Mouse (Mus musculus): ENCODE data around the gene Grtp1. TPM values are rescaled to one million over a fixed set of nuclear protein-coding genes. Genes with fewer than 3 reads are reported as not detected.

Gene Grtp1
- total RNA-seq, 2 experiments from 2014 or later: 3.6 to 3.7 TPM

- DNase-seq (ENCODE audit: low spot score in 2 of 2): no peak
These were observed 75.5 kb downstream of the Grtp1 start for GRCm38 (mm10) chr8:13124897-13125296.

- DNase-seq (ENCODE audit: low spot score in 2 of 2): no peak
These were observed 77.5 kb downstream of the Grtp1 start for GRCm38 (mm10) chr8:13122887-13123421.

Small RNAs within 50 kb of the gene (microRNA-seq; reads per million reads assigned to microRNA genes)
- gene Mir1968 (9.9 to 11.6 reads per million in 2 experiments), gene Mir7065 (0 reads per million in 2 experiments)

Other genes starting within 250 kb of the Grtp1 start
- under 1 TPM; 0.18 to 0.22 TPM for gene F7, start 174.6 kb downstream of the Grtp1 start, total RNA-seq (2021)
- not detected for gene F10, start 163.3 kb downstream of the Grtp1 start, total RNA-seq (2021)
- not detected for gene Proz, start 139.7 kb downstream of the Grtp1 start, total RNA-seq (2021)
- gene Pcid2, start 95.2 kb downstream of the Grtp1 start, total RNA-seq (2021): 10 to 100 TPM; 26.2 to 29.4 TPM
- gene Cul4a, start 95.0 kb downstream of the Grtp1 start, total RNA-seq (2021): 10 to 100 TPM; 58.1 to 59.3 TPM
- 100 to 1,000 TPM; 275 to 276 TPM for gene Lamp1, start 41.5 kb downstream of the Grtp1 start, total RNA-seq (2021)
- 1 to 10 TPM in 1 of 2 experiments, under 1 TPM in 1; 0.74 to 1.8 TPM for gene Adprhl1, start 53.5 kb upstream of the Grtp1 start, total RNA-seq (2021)
- gene Dcun1d2, start 87.5 kb upstream of the Grtp1 start, total RNA-seq (2021): 10 to 100 TPM; 39.4 to 39.9 TPM
- gene Tmco3, start 87.6 kb upstream of the Grtp1 start, total RNA-seq (2021): 10 to 100 TPM; 44.3 to 47.1 TPM
- gene Tfdp1, start 138.1 kb upstream of the Grtp1 start, total RNA-seq (2021): 10 to 100 TPM; 57.6 to 58.0 TPM
- gene Atp4b, start 196.2 kb upstream of the Grtp1 start, total RNA-seq (2021): not detected
- gene Grk1, start 204.5 kb upstream of the Grtp1 start, total RNA-seq (2021): not detected
- 1 to 10 TPM; 4.1 to 5.4 TPM for gene Tmem255b, start 234.6 kb upstream of the Grtp1 start, total RNA-seq (2021)